Mouse (Mus musculus): ENCODE data around the gene Fam122a. TPM values are rescaled to one million over a fixed set of nuclear protein-coding genes. Genes with fewer than 3 reads are reported as not detected.

Fam122a gene
- polyA plus RNA-seq, 1 experiment = not detected

GRCm38 (mm10) chr19:24452441-24452898, 24.7 kb downstream of the Fam122a start:
- no peak overlapping the region for H3K27ac ChIP-seq (ENCODE audit: insufficient read depth, low read depth, low read length)
- WGBS = 29% methylated on average over 3 of the region's 3 CpGs
- H3K4me3 ChIP-seq (ENCODE audit: insufficient read depth, low read depth, low read length) = no peak overlapping the region
- no peak for TF ChIP-seq POLR2A (IDR thresholded peaks at IDR 0.05; ENCODE audit: insufficient read depth, low read depth, low read length)
- no peak for TF ChIP-seq CTCF (IDR thresholded peaks at IDR 0.05; ENCODE audit: insufficient read depth, low read depth, low read length)
- peaks cover 2% of the 10 kb centered on the region; the same call in 1 of the 2 replicates for H3K4me1 ChIP-seq (ENCODE audit: control insufficient read depth, insufficient read depth, low read length)

- no peak for TF ChIP-seq CTCF (IDR thresholded peaks at IDR 0.05; ENCODE audit: insufficient read depth, low read depth, low read length)
- no peak for TF ChIP-seq POLR2A (IDR thresholded peaks at IDR 0.05; ENCODE audit: insufficient read depth, low read depth, low read length)
- Histone ChIP-seq H3K27ac (ENCODE audit: insufficient read depth, low read depth, low read length) (no peak overlapping the region), H3K4me3 (ENCODE audit: insufficient read depth, low read depth, low read length) (no peak overlapping the region), H3K4me1 (ENCODE audit: control insufficient read depth, insufficient read depth, low read length) (peaks cover 2% of the 10 kb centered on the region; the same call in 1 of the 2 replicates)
- WGBS = 92% methylated on average over 3 of the region's 3 CpGs
Measured at GRCm38 (mm10) chr19:24451626-24452025, 25.5 kb downstream of the Fam122a start.

GRCm38 (mm10) chr19:24450740-24451139, 26.4 kb downstream of the Fam122a start:
- no peak for TF ChIP-seq CTCF (IDR thresholded peaks at IDR 0.05; ENCODE audit: insufficient read depth, low read depth, low read length)
- no peak for TF ChIP-seq POLR2A (IDR thresholded peaks at IDR 0.05; ENCODE audit: insufficient read depth, low read depth, low read length)
- Histone ChIP-seq H3K27ac (ENCODE audit: insufficient read depth, low read depth, low read length) (no peak overlapping the region), H3K4me3 (ENCODE audit: insufficient read depth, low read depth, low read length) (no peak overlapping the region), H3K4me1 (ENCODE audit: control insufficient read depth, insufficient read depth, low read length) (peaks cover 2% of the 10 kb centered on the region; the same call in 1 of the 2 replicates)
- WGBS = 90% methylated on average over 8 of the region's 8 CpGs

DNA sequence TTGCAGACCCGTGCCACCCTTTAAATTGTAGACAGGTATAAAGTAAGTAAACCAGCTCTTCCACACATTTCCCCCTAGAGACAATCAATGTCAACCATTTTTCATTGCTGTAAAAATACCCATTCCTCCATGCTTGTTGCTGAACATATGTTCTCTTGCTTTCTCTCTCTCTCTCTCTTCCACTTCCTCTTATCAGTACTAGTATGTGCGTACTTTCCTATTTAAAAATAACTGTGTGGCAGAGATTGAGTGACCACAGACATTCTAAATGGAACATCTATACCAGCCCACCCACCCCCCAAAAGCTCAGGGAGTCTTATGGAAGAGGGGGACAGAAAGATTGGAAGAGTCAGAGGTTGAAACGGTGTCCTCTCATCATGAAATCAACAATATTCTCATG, 32.8 kb downstream of the Fam122a start:
- 95% methylated on average over 3 of the region's 3 CpGs for WGBS
- no peaks in the 10 kb centered on the region for H3K4me1 ChIP-seq (ENCODE audit: control insufficient read depth, insufficient read depth, low read length)
- H3K4me3 ChIP-seq (ENCODE audit: insufficient read depth, low read depth, low read length) = no peak overlapping the region
- H3K27ac ChIP-seq (ENCODE audit: insufficient read depth, low read depth, low read length) = no peak overlapping the region
- TF ChIP-seq CTCF (IDR thresholded peaks at IDR 0.05; ENCODE audit: insufficient read depth, low read depth, low read length) (no peak), POLR2A (IDR thresholded peaks at IDR 0.05; ENCODE audit: insufficient read depth, low read depth, low read length) (no peak)

DNA sequence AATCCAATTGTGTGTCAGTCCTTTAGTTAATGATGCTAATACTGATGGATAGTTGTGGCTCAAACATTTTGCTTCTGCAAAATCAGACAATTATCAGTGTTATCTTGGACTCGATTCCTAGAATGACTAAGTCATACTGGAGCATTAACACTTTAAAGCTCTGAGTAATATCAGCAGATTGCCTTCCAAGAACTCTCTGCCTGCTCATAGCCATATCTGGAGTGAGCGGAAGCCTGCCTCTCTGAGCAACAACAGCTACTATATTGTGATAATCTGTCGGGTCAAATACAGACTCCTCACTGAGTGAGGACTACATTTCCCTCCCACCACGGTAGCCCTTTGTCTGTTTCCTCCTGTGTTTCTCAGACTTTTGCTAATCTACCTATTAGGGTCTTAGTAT, 37.4 kb downstream of the Fam122a start:
- no peak overlapping the region for H3K27ac ChIP-seq (ENCODE audit: insufficient read depth, low read depth, low read length)
- 67% methylated on average over 4 of the region's 4 CpGs for WGBS
- TF ChIP-seq POLR2A (IDR thresholded peaks at IDR 0.05; ENCODE audit: insufficient read depth, low read depth, low read length) (no peak), CTCF (IDR thresholded peaks at IDR 0.05; ENCODE audit: insufficient read depth, low read depth, low read length) (no peak)
- no peak overlapping the region for H3K4me3 ChIP-seq (ENCODE audit: insufficient read depth, low read depth, low read length)
- no peaks in the 10 kb centered on the region for H3K4me1 ChIP-seq (ENCODE audit: control insufficient read depth, insufficient read depth, low read length)

DNA sequence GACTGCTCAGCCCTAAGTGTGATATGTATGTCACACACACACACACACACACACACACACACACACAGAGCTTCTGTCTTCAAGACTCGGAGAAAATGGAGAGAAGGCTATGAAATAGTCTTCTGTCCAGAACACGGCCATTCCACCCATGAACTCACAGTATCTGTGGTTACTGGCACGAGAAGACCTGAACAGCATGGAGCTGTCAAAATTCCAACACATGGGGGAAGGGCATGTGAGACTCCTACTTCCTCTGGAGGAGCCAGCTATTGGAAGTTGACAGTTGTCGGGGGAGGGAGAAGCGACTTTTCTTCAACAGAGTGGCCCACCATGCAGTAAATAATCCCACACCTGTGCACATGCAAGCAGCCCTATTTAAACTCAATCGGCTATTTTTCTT, 42.9 kb downstream of the Fam122a start:
- Histone ChIP-seq H3K4me3 (ENCODE audit: insufficient read depth, low read depth, low read length) (no peak overlapping the region), H3K4me1 (ENCODE audit: control insufficient read depth, insufficient read depth, low read length) (no peaks in the 10 kb centered on the region), H3K27ac (ENCODE audit: insufficient read depth, low read depth, low read length) (no peak overlapping the region)
- 86% methylated on average over 6 of the region's 6 CpGs for WGBS
- TF ChIP-seq CTCF (IDR thresholded peaks at IDR 0.05; ENCODE audit: insufficient read depth, low read depth, low read length) (no peak), POLR2A (IDR thresholded peaks at IDR 0.05; ENCODE audit: insufficient read depth, low read depth, low read length) (no peak)

GRCm38 (mm10) chr19:24432447-24432846, 44.7 kb downstream of the Fam122a start:
- no peak overlapping the region for H3K27ac ChIP-seq (ENCODE audit: insufficient read depth, low read depth, low read length)
- no peaks in the 10 kb centered on the region for H3K4me1 ChIP-seq (ENCODE audit: control insufficient read depth, insufficient read depth, low read length)
- no peak for TF ChIP-seq POLR2A (IDR thresholded peaks at IDR 0.05; ENCODE audit: insufficient read depth, low read depth, low read length)
- no peak for TF ChIP-seq CTCF (IDR thresholded peaks at IDR 0.05; ENCODE audit: insufficient read depth, low read depth, low read length)
- 93% methylated on average over 5 of the region's 5 CpGs for WGBS
- H3K4me3 ChIP-seq (ENCODE audit: insufficient read depth, low read depth, low read length) = no peak overlapping the region

DNA sequence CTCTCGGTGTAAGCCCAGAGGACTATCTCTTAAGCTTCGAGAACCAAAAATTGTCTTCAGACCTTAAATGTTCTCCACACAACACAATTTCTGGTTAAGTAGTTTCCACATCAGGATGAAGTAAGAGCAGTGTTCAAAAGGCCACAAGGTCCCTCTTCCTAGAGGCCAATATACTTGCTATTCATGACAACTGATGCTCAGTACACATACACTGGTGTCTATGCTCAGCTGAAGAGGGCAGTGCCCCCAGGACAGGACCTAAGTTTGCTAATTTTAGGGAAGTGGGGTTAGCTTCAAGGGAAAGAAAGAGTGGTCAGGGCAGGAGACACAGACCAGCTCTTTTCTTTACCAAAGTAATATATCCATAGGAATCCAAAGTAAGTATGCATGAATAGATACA, 45.8 kb downstream of the Fam122a start:
- no peaks in the 10 kb centered on the region for H3K4me1 ChIP-seq (ENCODE audit: control insufficient read depth, insufficient read depth, low read length)
- no peak for TF ChIP-seq CTCF (IDR thresholded peaks at IDR 0.05; ENCODE audit: insufficient read depth, low read depth, low read length)
- TF ChIP-seq POLR2A (IDR thresholded peaks at IDR 0.05; ENCODE audit: insufficient read depth, low read depth, low read length) = no peak
- no peak overlapping the region for H3K27ac ChIP-seq (ENCODE audit: insufficient read depth, low read depth, low read length)
- H3K4me3 ChIP-seq (ENCODE audit: insufficient read depth, low read depth, low read length) = no peak overlapping the region
- 92% methylated on average over 2 of the region's 2 CpGs for WGBS

- 98% methylated on average over 3 of the region's 3 CpGs for WGBS
- Histone ChIP-seq H3K27ac (ENCODE audit: insufficient read depth, low read depth, low read length) (no peak overlapping the region), H3K4me3 (ENCODE audit: insufficient read depth, low read depth, low read length) (no peak overlapping the region), H3K4me1 (ENCODE audit: control insufficient read depth, insufficient read depth, low read length) (no peaks in the 10 kb centered on the region)
- TF ChIP-seq POLR2A (IDR thresholded peaks at IDR 0.05; ENCODE audit: insufficient read depth, low read depth, low read length) (no peak), CTCF (IDR thresholded peaks at IDR 0.05; ENCODE audit: insufficient read depth, low read depth, low read length) (no peak)
Measured at GRCm38 (mm10) chr19:24428011-24428410, 49.1 kb downstream of the Fam122a start.

DNA sequence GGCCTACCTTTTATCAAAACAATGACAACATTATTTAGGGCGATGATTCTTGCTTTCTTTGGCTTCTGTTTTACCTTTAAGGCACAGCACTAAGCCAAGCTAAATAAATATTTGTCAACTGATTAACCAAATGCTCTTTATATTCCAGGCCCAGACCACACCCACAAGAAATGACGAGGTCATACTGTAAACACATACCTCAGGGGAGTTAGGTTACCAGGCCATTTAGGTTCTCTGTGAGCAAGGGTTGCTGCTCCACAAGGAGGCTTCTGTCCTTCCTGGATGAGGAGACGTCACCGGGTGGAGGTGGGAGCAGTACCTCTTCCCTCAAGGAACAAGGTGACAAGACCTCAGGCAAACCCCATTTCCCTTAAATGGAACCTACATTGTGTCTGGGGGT, 49.9 kb downstream of the Fam122a start:
- no peak overlapping the region for H3K27ac ChIP-seq (ENCODE audit: insufficient read depth, low read depth, low read length)
- H3K4me1 ChIP-seq (ENCODE audit: control insufficient read depth, insufficient read depth, low read length) = no peaks in the 10 kb centered on the region
- TF ChIP-seq POLR2A (IDR thresholded peaks at IDR 0.05; ENCODE audit: insufficient read depth, low read depth, low read length) (no peak), CTCF (IDR thresholded peaks at IDR 0.05; ENCODE audit: insufficient read depth, low read depth, low read length) (no peak)
- WGBS = 83% methylated on average over 4 of the region's 4 CpGs
- no peak overlapping the region for H3K4me3 ChIP-seq (ENCODE audit: insufficient read depth, low read depth, low read length)
